Mouse (Mus musculus) embryonic fibroblast, embryonic 13.5 days (primary cell): Measurements from ENCODE around the gene Mrps34.

Experiments used
- CTCF ChIP-seq: IDR thresholded peaks from 2 replicates; pipeline ENCODE4 v1.5.1; 2011; ENCODE audit warnings: mild to moderate bottlenecking, control low read depth, low read length, moderate library complexity, borderline replicate concordance; ENCODE audit not compliant: insufficient read depth
- POLR2A ChIP-seq: IDR thresholded peaks from 2 replicates; pipeline ENCODE4 v1.6.1; 2011; ENCODE audit warnings: low read depth, mild to moderate bottlenecking, control low read depth, low read length, moderate library complexity

DNA sequence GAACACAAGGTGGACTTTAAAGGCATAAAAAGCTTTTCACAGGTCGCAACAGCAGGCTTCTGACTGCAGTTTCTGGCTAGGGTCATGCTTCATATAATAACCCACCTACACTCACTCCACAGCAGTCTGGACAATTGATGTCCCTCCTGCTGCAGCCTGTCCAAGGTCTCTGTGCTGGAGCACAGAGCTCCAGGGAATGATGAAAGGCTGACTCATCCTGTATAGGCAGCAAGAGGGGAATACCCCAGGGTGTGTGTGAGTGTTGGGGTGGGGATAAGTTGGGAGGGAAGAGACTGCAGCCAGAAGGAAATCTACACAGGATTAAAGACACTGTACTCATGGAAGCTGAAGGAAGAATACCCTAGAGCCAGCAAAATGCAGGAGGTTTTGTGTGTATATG, 34.6 kb downstream of the Mrps34 start:
- TF ChIP-seq CTCF (no peak), POLR2A (no peak)
